In the genomic region with DNA sequence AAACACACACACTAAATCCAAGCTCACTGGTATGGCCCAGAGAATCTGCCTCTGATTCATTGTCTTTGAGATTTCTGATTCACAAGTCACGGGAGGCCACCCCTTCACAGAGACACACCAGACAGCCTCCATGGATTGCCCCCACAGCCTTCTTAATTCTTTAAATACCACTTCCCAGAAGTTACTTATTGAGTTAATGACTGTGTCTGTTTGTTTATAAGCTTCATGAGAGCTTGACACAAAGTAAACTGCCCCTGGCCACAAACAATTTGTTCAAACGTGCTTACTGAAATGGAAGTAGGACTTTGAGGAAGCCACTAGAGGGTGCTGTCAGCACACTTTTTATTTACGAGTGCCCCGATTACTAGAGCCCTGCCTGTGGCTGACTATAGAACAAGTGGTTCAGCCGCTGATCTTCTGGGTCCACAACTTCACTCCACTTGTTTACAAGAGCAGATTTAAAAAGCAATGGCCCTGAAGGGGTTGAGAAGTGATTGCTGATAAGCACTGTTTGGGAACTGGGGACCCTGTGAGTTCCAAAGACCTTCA, we compare ENCODE assay signal across 9 mouse cellular contexts.
DNase-seq lines count a peak whose midpoint lies in the region; TF ChIP-seq lines count a peak whose summit lies in the region.
"Had no signal": no experiment of that assay in that cellular context is flagged by ENCODE, and none has a peak within 500 bp of the region (broad histone marks: within the 10 kb centered on the region; RNA-seq: fewer than 3 reads in every experiment).

No protein-coding gene starts in this region.

- no peak overlapping the region for H3K27ac ChIP-seq in ES-Bruce4 (ENCODE audit: insufficient read depth, low read length)
- no peak overlapping the region for H3K27ac ChIP-seq in embryonic facial prominence, embryonic 10.5 days (replicated peaks)
- H3K27ac ChIP-seq in layer of hippocampus, adult 2 months, result no peak overlapping the region
- H3K27ac ChIP-seq: heart, embryonic 13.5 days had no signal

- peak; percentile 15 for TF ChIP-seq CTCF in ES-Bruce4 (IDR thresholded peaks at IDR 0.05; ENCODE audit: low read depth, low read length)
- TF ChIP-seq CTCF in layer of hippocampus, adult 2 months (conservative IDR thresholded peaks at IDR 0.05), result peak; percentile 92

- H3K4me3 ChIP-seq in ES-Bruce4 (ENCODE audit: low read depth, low read length), result no peak overlapping the region
- no peak overlapping the region for H3K4me3 ChIP-seq in embryonic facial prominence, embryonic 10.5 days
- H3K4me3 ChIP-seq in layer of hippocampus, adult 2 months, result no peak overlapping the region
- H3K4me3 ChIP-seq: heart, embryonic 13.5 days had no signal

- 12% methylated on average over 5 of the region's 5 CpGs for WGBS in embryonic facial prominence, embryonic 10.5 days

- H3K4me1 ChIP-seq in ES-Bruce4 (ENCODE audit: control insufficient read depth, insufficient read depth, low read length), result no peaks in the 10 kb centered on the region
- H3K4me1 ChIP-seq in embryonic facial prominence, embryonic 10.5 days, result no peaks in the 10 kb centered on the region
- H3K4me1 ChIP-seq: heart, embryonic 13.5 days had no signal

- no peak for TF ChIP-seq POLR2A in ES-Bruce4 (IDR thresholded peaks at IDR 0.05; ENCODE audit: insufficient read depth, low read length)

- no peaks in the 10 kb centered on the region for H3K36me3 ChIP-seq in ES-Bruce4 (ENCODE audit: control insufficient read depth, insufficient read depth, low read length, poor library complexity, severe bottlenecking)
- no peaks in the 10 kb centered on the region for H3K36me3 ChIP-seq in embryonic facial prominence, embryonic 10.5 days (replicated peaks)
- H3K36me3 ChIP-seq: heart, embryonic 13.5 days had no signal

- H3K27me3 ChIP-seq in ES-Bruce4 (ENCODE audit: control insufficient read depth, insufficient read depth, low read length, poor library complexity, severe bottlenecking), result no peaks in the 10 kb centered on the region
- H3K27me3 ChIP-seq in embryonic facial prominence, embryonic 10.5 days (replicated peaks; ENCODE audit: low read depth, poor library complexity, severe bottlenecking), result 0 out of 2 replicates have a peak, but pooled peaks cover 5% of the 10 kb centered on the region

- DNase-seq in adrenal gland, postnatal 10 days, result peak; percentile 81
- DNase-seq in embryonic facial prominence, embryonic 10.5 days (ENCODE audit: low spot score), result peak; percentile 67
- DNase-seq in heart, postnatal 4 days, result peak; percentile 83
- DNase-seq in layer of hippocampus, adult 2 months (ENCODE audit: low spot score in 2 of 2), result peak; percentile 77
- peak; percentile 83 for DNase-seq in lung, postnatal 14 days
- DNase-seq in retina, postnatal 1 day, result peak; percentile 87
- peak; percentile 66 for DNase-seq in thymus, postnatal 4 days

- no peak overlapping the region for H3K9ac ChIP-seq in ES-Bruce4 (ENCODE audit: low read depth, poor library complexity, severe bottlenecking)
- H3K9ac ChIP-seq: heart, embryonic 13.5 days had no signal

- TF ChIP-seq EP300 in ES-Bruce4 (IDR thresholded peaks at IDR 0.05; ENCODE audit: insufficient read depth, low read depth, low read length), result no peak

- no peaks in the 10 kb centered on the region for H3K9me3 ChIP-seq in ES-Bruce4 (replicated peaks; ENCODE audit: control insufficient read depth, insufficient read depth, low read length, poor library complexity, severe bottlenecking)
- no peaks in the 10 kb centered on the region for H3K9me3 ChIP-seq in embryonic facial prominence, embryonic 10.5 days
- H3K9me3 ChIP-seq: heart, embryonic 13.5 days had no signal
